Mouse (Mus musculus) liver (tissue): ENCODE measurements around the gene Ndufb3.
A peak's percentile ranks its signal among the peaks of the same experiment; 100 is the strongest.
"Not testable (repeated sequence)": the region's sequence is repeated elsewhere in the genome, so short reads cannot be mapped to it uniquely, and the experiment has no call there.

Experiments
- DNase-seq: peaks from one replicate; pipeline ENCODE4 v3.0.0-alpha.2; 2020; ENCODE audit warnings: mixed read lengths

Gene Ndufb3

GRCm38 (mm10) chr1:58617978-58618668 is 31.9 kb downstream of the Ndufb3 start:
- DNase-seq, result no peak

GRCm38 (mm10) chr1:58618766-58619165 is 32.6 kb downstream of the Ndufb3 start:
- peak; percentile 6 for DNase-seq

GRCm38 (mm10) chr1:58621251-58621650 is 35.1 kb downstream of the Ndufb3 start:
- DNase-seq, result no peak

GRCm38 (mm10) chr1:58621996-58622748 is 36.0 kb downstream of the Ndufb3 start:
- no peak for DNase-seq

GRCm38 (mm10) chr1:58628847-58629246 is 42.7 kb downstream of the Ndufb3 start:
- DNase-seq, result not testable (repeated sequence)
